ENCODE assay signal across 8 mouse cellular contexts in the genomic region with DNA sequence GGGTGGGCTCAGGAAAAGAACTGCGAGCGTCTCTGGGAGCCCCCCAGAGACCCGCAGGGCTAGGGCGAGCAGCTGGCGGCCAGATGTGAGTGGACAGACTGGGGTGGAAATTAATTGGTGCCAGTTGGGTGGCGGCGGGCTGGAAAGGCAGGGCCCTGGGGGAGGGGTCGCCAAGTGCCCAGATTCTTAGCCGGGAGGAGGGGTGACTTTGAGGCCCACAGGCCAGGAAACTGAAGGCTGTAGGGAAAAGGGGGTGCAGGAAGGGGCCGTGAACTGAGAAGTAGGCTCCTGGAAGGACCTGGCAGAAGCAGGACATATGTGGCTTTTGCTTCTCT. TPM values are rescaled to one million over a fixed set of nuclear protein-coding genes. Genes with fewer than 3 reads are reported as not detected.
A peak's percentile ranks its signal among the peaks of the same experiment; 100 is the strongest.
DNase-seq lines count a peak whose midpoint lies in the region; ATAC-seq and TF ChIP-seq lines count a peak whose summit lies in the region.

No protein-coding gene starts in this region.

- H3K27ac ChIP-seq in heart, embryonic 10.5 days = peak overlapping the region; percentile 95
- H3K27ac ChIP-seq in liver, postnatal 0 days (ENCODE audit: low read depth) = peak overlapping the region; percentile 67
- H3K27ac ChIP-seq in stomach, embryonic 16.5 days (ENCODE audit: low read length) = peak overlapping the region; percentile 99

- WGBS in heart, embryonic 10.5 days = under 1% methylated on average over 10 of the region's 10 CpGs
- WGBS in liver, postnatal 0 days (ENCODE audit: insufficient replicate concordance) = 9% methylated on average over 10 of the region's 10 CpGs
- 1% methylated on average over 10 of the region's 10 CpGs for WGBS in stomach, embryonic 16.5 days

- no peak for DNase-seq in heart, embryonic 10.5 days (ENCODE audit: low spot score)
- DNase-seq in heart, adult 8-10 months (ENCODE audit: low spot score) = no peak
- DNase-seq in embryo, embryonic 11 days = peak; percentile 91
- peak; percentile 59 for DNase-seq in heart, postnatal 4 days
- no peak for DNase-seq in liver, postnatal 0 days
- no peak for DNase-seq in Muller cell, postnatal 12 days (ENCODE audit: inconsistent ontology term)
- no peak for DNase-seq in urinary bladder, postnatal 10 days (ENCODE audit: low spot score)

- no peak for TF ChIP-seq EP300 in liver, postnatal 0 days (IDR thresholded peaks at IDR 0.05; ENCODE audit: low read depth)

- no peak for TF ChIP-seq CTCF in liver, postnatal 0 days (IDR thresholded peaks at IDR 0.05; ENCODE audit: low read depth)

- H3K27me3 ChIP-seq in heart, embryonic 10.5 days (ENCODE audit: insufficient read depth, poor library complexity, severe bottlenecking) = no peaks in the 10 kb centered on the region
- H3K27me3 ChIP-seq in liver, postnatal 0 days (ENCODE audit: insufficient read depth, low read length) = no peaks in the 10 kb centered on the region
- no peaks in the 10 kb centered on the region for H3K27me3 ChIP-seq in stomach, embryonic 16.5 days (ENCODE audit: control insufficient read depth, insufficient read depth, low read length)

- ATAC-seq in liver, postnatal 0 days = no peak
- ATAC-seq in stomach, embryonic 16.5 days (ENCODE audit: insufficient read depth, low FRiP score) = no peak

- H3K9me3 ChIP-seq in heart, embryonic 10.5 days = no peaks in the 10 kb centered on the region
- H3K9me3 ChIP-seq in liver, postnatal 0 days (ENCODE audit: low read length) = no peaks in the 10 kb centered on the region
- no peaks in the 10 kb centered on the region for H3K9me3 ChIP-seq in stomach, embryonic 16.5 days (replicated peaks; ENCODE audit: control insufficient read depth, low read length)

- peaks cover 64% of the 10 kb centered on the region for H3K4me1 ChIP-seq in heart, embryonic 10.5 days
- H3K4me1 ChIP-seq in liver, postnatal 0 days (ENCODE audit: insufficient read depth) = peaks cover 53% of the 10 kb centered on the region
- peaks cover 40% of the 10 kb centered on the region for H3K4me1 ChIP-seq in stomach, embryonic 16.5 days (ENCODE audit: control insufficient read depth, insufficient read depth, low read length)

- peak overlapping the region; percentile 65 for H3K4me3 ChIP-seq in heart, embryonic 10.5 days
- peak overlapping the region; percentile 40 for H3K4me3 ChIP-seq in liver, postnatal 0 days (ENCODE audit: low read depth, low read length)
- peak overlapping the region; percentile 41 for H3K4me3 ChIP-seq in stomach, embryonic 16.5 days (replicated peaks; ENCODE audit: low read length)

- H3K9ac ChIP-seq in liver, postnatal 0 days (replicated peaks) = peak overlapping the region; percentile 71
- H3K9ac ChIP-seq in stomach, embryonic 16.5 days (ENCODE audit: low read length) = peak overlapping the region; percentile 83

- H3K4me2 ChIP-seq in liver, postnatal 0 days (ENCODE audit: low read depth, low read length) = peak overlapping the region; percentile 75
- H3K4me2 ChIP-seq in stomach, embryonic 16.5 days (ENCODE audit: low read depth, low read length) = peak overlapping the region; percentile 85

- H3K36me3 ChIP-seq in heart, embryonic 10.5 days = no peaks in the 10 kb centered on the region
- no peaks in the 10 kb centered on the region for H3K36me3 ChIP-seq in liver, postnatal 0 days (replicated peaks; ENCODE audit: insufficient read depth, low read length)
- H3K36me3 ChIP-seq in stomach, embryonic 16.5 days (ENCODE audit: control insufficient read depth, insufficient read depth, low read length) = no peaks in the 10 kb centered on the region

RNA-seq across cellular contexts. Expression of a gene that starts 6.5 kb away (rescaled TPM):
- 71.6 and 103 TPM in 2 replicates for polyA plus RNA-seq in heart, embryonic 10.5 days (2016; fragmentation: Nextera tagmentation; extraction: Ambion mirVana)
- total RNA-seq in heart, adult 8-10 months (2022) = 10 to 100 TPM; 12.8 to 26.9 (median 17.4) TPM
- total RNA-seq in heart, postnatal 4 days (2021) = 10 to 100 TPM; 33.3 to 35.5 TPM
- polyA plus RNA-seq in liver, postnatal 0 days (2015; fragmentation: Nextera tagmentation; extraction: Ambion mirVana) = 32.3 and 32.9 TPM in 2 replicates
- 62.4 and 69.5 TPM in 2 replicates for polyA plus RNA-seq in stomach, embryonic 16.5 days (2015; fragmentation: Nextera tagmentation; extraction: Ambion mirVana)

RNA-seq across cellular contexts. Expression of a gene that starts 29.9 kb away (rescaled TPM):
- 59.8 and 64.6 TPM in 2 replicates for polyA plus RNA-seq in heart, embryonic 10.5 days (2016; fragmentation: Nextera tagmentation; extraction: Ambion mirVana)
- total RNA-seq in heart, adult 8-10 months (2022) = 10 to 100 TPM; 30.9 to 41.7 (median 38.5) TPM
- 10 to 100 TPM; 47.4 to 48.8 TPM for total RNA-seq in heart, postnatal 4 days (2021)
- 21.3 TPM in 2 replicates for polyA plus RNA-seq in liver, postnatal 0 days (2015; fragmentation: Nextera tagmentation; extraction: Ambion mirVana)
- polyA plus RNA-seq in stomach, embryonic 16.5 days (2015; fragmentation: Nextera tagmentation; extraction: Ambion mirVana) = 53.7 and 54.1 TPM in 2 replicates

RNA-seq across cellular contexts. Expression of a gene that starts 31.5 kb away (rescaled TPM):
- 22.2 and 25.0 TPM in 2 replicates for polyA plus RNA-seq in heart, embryonic 10.5 days (2016; fragmentation: Nextera tagmentation; extraction: Ambion mirVana)
- total RNA-seq in heart, adult 8-10 months (2022) = 10 to 100 TPM; 26.7 to 36.0 (median 33.4) TPM
- total RNA-seq in heart, postnatal 4 days (2021) = 10 to 100 TPM; 65.0 to 68.7 TPM
- 3.3 and 3.6 TPM in 2 replicates for polyA plus RNA-seq in liver, postnatal 0 days (2015; fragmentation: Nextera tagmentation; extraction: Ambion mirVana)
- polyA plus RNA-seq in stomach, embryonic 16.5 days (2015; fragmentation: Nextera tagmentation; extraction: Ambion mirVana) = 14.4 and 14.5 TPM in 2 replicates

RNA-seq across cellular contexts. Expression of a gene that starts 45.1 kb away (rescaled TPM):
- 18.5 and 19.3 TPM in 2 replicates for polyA plus RNA-seq in heart, embryonic 10.5 days (2016; fragmentation: Nextera tagmentation; extraction: Ambion mirVana)
- total RNA-seq in heart, adult 8-10 months (2022) = 1 to 10 TPM; 3.5 to 4.8 (median 4.3) TPM
- total RNA-seq in heart, postnatal 4 days (2021) = 10 to 100 TPM in 1 of 2 experiments, 1 to 10 TPM in 1; 9.6 to 10.6 TPM
- 24.6 and 25.7 TPM in 2 replicates for polyA plus RNA-seq in liver, postnatal 0 days (2015; fragmentation: Nextera tagmentation; extraction: Ambion mirVana)
- 6.0 and 8.3 TPM in 2 replicates for polyA plus RNA-seq in stomach, embryonic 16.5 days (2015; fragmentation: Nextera tagmentation; extraction: Ambion mirVana)

Comparison
In these comparisons a context has a peak if more than half of its experiments do, and no peak if none do; other contexts are left out.
1. DNase-seq: peak in embryo, embryonic 11 days (single experiment) and heart, postnatal 4 days (single experiment); none in heart, embryonic 10.5 days (single experiment), heart, adult 8-10 months (single experiment), liver, postnatal 0 days (single experiment), Muller cell, postnatal 12 days (single experiment) and urinary bladder, postnatal 10 days (single experiment).
2. Peak in every context shown above with its lines, with median percentiles within 50 percentile points of each other: H3K27ac ChIP-seq and H3K4me3 ChIP-seq.